ENCODE assay signal across 9 mouse cellular contexts in genomic region chr1:175693429-175693960, GRCm38 (mm10). TPM values are rescaled to one million over a fixed set of nuclear protein-coding genes. Genes with fewer than 3 reads are reported as not detected.
A peak's percentile ranks its signal among the peaks of the same experiment; 100 is the strongest.
DNase-seq lines count a peak whose midpoint lies in the region; ATAC-seq lines count a peak whose summit lies in the region.
"Had no signal": no experiment of that assay in that cellular context is flagged by ENCODE, and none has a peak within 500 bp of the region (broad histone marks: within the 10 kb centered on the region; RNA-seq: fewer than 3 reads in every experiment).

No protein-coding gene starts in this region.

- no peaks in the 10 kb centered on the region for H3K9me3 ChIP-seq in forebrain, embryonic 10.5 days
- H3K9me3 ChIP-seq in intestine, embryonic 15.5 days, result no peaks in the 10 kb centered on the region

- H3K9ac ChIP-seq in intestine, embryonic 15.5 days, result peak overlapping the region; percentile 31; the same call in 1 of the 2 replicates

- H3K36me3 ChIP-seq in forebrain, embryonic 10.5 days (replicated peaks), result peaks cover 1% of the 10 kb centered on the region; the same call in 1 of the 2 replicates
- no peaks in the 10 kb centered on the region for H3K36me3 ChIP-seq in intestine, embryonic 15.5 days

- 55% methylated on average over 12 of the region's 12 CpGs for WGBS in forebrain, embryonic 10.5 days
- WGBS in intestine, embryonic 15.5 days, result 34% methylated on average over 12 of the region's 12 CpGs

- H3K4me2 ChIP-seq in intestine, embryonic 15.5 days (replicated peaks), result peak overlapping the region; percentile 80

- no peaks in the 10 kb centered on the region; the same call in 1 of the 2 replicates for H3K27me3 ChIP-seq in forebrain, embryonic 10.5 days (ENCODE audit: poor library complexity, severe bottlenecking)
- H3K27me3 ChIP-seq in intestine, embryonic 15.5 days (replicated peaks), result no peaks in the 10 kb centered on the region

- H3K4me1 ChIP-seq in forebrain, embryonic 10.5 days, result peaks cover 28% of the 10 kb centered on the region
- 0 out of 2 replicates have a peak, but pooled peaks cover 3% of the 10 kb centered on the region for H3K4me1 ChIP-seq in intestine, embryonic 15.5 days (replicated peaks)

- peak; percentile 6; the same call in 1 of the 2 replicates for ATAC-seq in frontal cortex, adult (ENCODE audit: low TSS enrichment)
- peak; percentile 6 for ATAC-seq in intestine, embryonic 15.5 days

- DNase-seq in frontal cortex, postnatal 36 days (ENCODE audit: low spot score in 2 of 2), result no peak
- DNase-seq in R1 (ENCODE audit: low read depth, low spot score), result peak; percentile 9
- DNase-seq in forebrain, embryonic 10.5 days (ENCODE audit: extremely low spot score, low spot score), result no peak
- DNase-seq in lung, postnatal 36 days, result peak; percentile 26
- peak; percentile 7 to 27 for DNase-seq in thymus, postnatal 10 days (ENCODE audit: low spot score in 2 of 2)
- DNase-seq in ovary, postnatal 14 days (ENCODE audit: low spot score), result no peak

- H3K27ac ChIP-seq in forebrain, embryonic 10.5 days, result peak overlapping the region; percentile 98; the same call in 1 of the 2 replicates
- H3K27ac ChIP-seq in intestine, embryonic 15.5 days, result no peak overlapping the region

- peak overlapping the region; percentile 82 for H3K4me3 ChIP-seq in forebrain, embryonic 10.5 days
- H3K4me3 ChIP-seq in intestine, embryonic 15.5 days (replicated peaks), result peak overlapping the region; percentile 83

RNA-seq across cellular contexts. Expression of gene Chml, which starts 0.8 kb away (rescaled TPM):
- polyA plus RNA-seq in forebrain, embryonic 10.5 days (2016; fragmentation: Nextera tagmentation; extraction: Ambion mirVana), result 4.7 and 4.8 TPM in 2 replicates
- polyA plus RNA-seq in intestine, embryonic 15.5 days (2015; fragmentation: Nextera tagmentation; extraction: Ambion mirVana), result 2.4 and 2.6 TPM in 2 replicates

RNA-seq across cellular contexts. Expression of gene Opn3, which starts 0.9 kb away (rescaled TPM):
- 12.7 and 15.1 TPM in 2 replicates for polyA plus RNA-seq in forebrain, embryonic 10.5 days (2016; fragmentation: Nextera tagmentation; extraction: Ambion mirVana)
- polyA plus RNA-seq in intestine, embryonic 15.5 days (2015; fragmentation: Nextera tagmentation; extraction: Ambion mirVana), result 6.5 and 7.1 TPM in 2 replicates

RNA-seq across cellular contexts. Expression of gene Wdr64, which starts 4.9 kb away (rescaled TPM):
- polyA plus RNA-seq in forebrain, embryonic 10.5 days (2016; fragmentation: Nextera tagmentation; extraction: Ambion mirVana), result not detected in 2 replicates
- polyA plus RNA-seq in intestine, embryonic 15.5 days (2015; fragmentation: Nextera tagmentation; extraction: Ambion mirVana), result not detected in 2 replicates
- polyA plus RNA-seq: C2C12 had no signal

Comparison
In these comparisons a context has a peak if more than half of its experiments do, and no peak if none do; other contexts are left out.
1. DNase-seq: peak in R1 (single experiment), lung, postnatal 36 days (single experiment) and thymus, postnatal 10 days (2 of 2); none in frontal cortex, postnatal 36 days (0 of 2), forebrain, embryonic 10.5 days (single experiment) and ovary, postnatal 14 days (single experiment).